Mouse (Mus musculus): Measurements from ENCODE around the gene Capzb.

DNA sequence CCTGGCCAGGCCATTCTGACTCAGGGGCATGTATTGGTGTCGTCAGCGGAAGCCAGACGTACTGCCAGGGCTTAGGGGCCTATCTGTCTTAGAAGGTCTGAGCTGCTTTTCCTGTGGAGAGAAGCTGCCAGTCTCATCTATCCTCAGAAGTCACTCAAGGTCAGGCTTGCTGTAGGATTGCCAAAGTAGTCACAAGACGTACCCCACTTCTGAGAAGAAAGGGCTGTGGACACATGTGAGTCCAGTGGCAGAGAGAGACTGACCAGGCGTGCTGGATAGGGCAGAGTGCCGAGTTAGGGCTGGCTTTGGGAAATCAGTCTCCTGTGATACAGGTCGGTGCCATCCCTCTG lies 40.4 kb downstream of the Capzb start:
- no peak; the same call in 1 of the 2 replicates for TF ChIP-seq CTCF (conservative IDR thresholded peaks at IDR 0.05; ENCODE audit: low read length)
- no peak for TF ChIP-seq POU5F1 (IDR thresholded peaks at IDR 0.05; ENCODE audit: borderline replicate concordance, low read length)
- no peak for TF ChIP-seq NANOG (IDR thresholded peaks at IDR 0.05; ENCODE audit: borderline replicate concordance, low read length)
